In the genomic region with DNA sequence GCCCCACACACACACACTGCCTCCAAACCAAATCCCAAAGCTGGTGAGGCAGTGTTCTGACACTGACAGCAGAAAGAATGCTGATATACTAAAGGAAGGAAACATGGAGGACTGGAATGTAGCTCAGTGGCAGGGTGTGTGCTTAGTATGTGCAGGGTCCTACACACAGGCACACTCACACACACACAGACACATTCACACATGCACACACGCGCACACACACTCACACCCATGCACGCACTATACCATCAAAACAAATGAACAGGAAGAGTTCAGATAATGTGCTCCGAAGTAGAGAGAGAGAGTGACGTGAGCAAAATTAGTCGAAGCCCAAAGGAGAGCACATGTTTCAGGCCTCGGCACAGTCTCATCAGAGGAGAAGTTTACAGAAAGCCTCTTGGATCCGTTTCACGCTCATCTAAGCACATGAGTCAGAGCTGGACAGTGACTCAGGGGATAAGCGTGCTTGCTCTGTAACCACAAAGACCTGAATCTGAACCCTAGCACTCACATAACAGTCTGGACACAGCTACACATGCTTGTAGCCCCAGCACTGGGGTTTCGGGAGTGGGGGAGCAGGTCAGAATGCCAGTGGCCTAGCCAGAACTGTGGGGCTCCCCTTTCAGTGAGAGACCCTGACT, we compare ENCODE assay signal across 9 mouse cellular contexts.
DNase-seq lines count a peak whose midpoint lies in the region; ATAC-seq and TF ChIP-seq lines count a peak whose summit lies in the region.
"Had no signal": no experiment of that assay in that cellular context is flagged by ENCODE, and none has a peak within 500 bp of the region (broad histone marks: within the 10 kb centered on the region; RNA-seq: fewer than 3 reads in every experiment).

No protein-coding gene starts in this region.

- H3K27me3 ChIP-seq in heart, adult 2 months (ENCODE audit: control insufficient read depth, insufficient read depth, low read length), result no peaks in the 10 kb centered on the region
- no peaks in the 10 kb centered on the region for H3K27me3 ChIP-seq in stomach, embryonic 15.5 days (replicated peaks)
- H3K27me3 ChIP-seq in midbrain, embryonic 14.5 days (ENCODE audit: control insufficient read depth, insufficient read depth, low read length), result no peaks in the 10 kb centered on the region

- no peak for TF ChIP-seq CTCF in heart, adult 2 months (IDR thresholded peaks at IDR 0.05)

- no peak for DNase-seq in heart, adult 2 months
- DNase-seq in heart, postnatal 4 days, result no peak
- DNase-seq in retina, embryonic 14.5 days (ENCODE audit: low spot score), result peak; percentile 13
- DNase-seq in retina, postnatal 1 day, result no peak
- DNase-seq in brain, adult 2 months (ENCODE audit: low read depth, low spot score), result peak; percentile 61
- no peak for DNase-seq in midbrain, embryonic 14.5 days
- DNase-seq in cerebellum, adult 9-10 months, result no peak

- H3K9ac ChIP-seq in heart, adult 2 months (ENCODE audit: low read depth, low read length), result no peak overlapping the region
- no peak overlapping the region for H3K9ac ChIP-seq in stomach, embryonic 15.5 days
- no peak overlapping the region for H3K9ac ChIP-seq in midbrain, embryonic 14.5 days (replicated peaks; ENCODE audit: low read length)
- H3K9ac ChIP-seq: hindbrain, embryonic 14.5 days had no signal

- peak; percentile 31; the same call in 1 of the 2 replicates for ATAC-seq in stomach, embryonic 15.5 days (ENCODE audit: insufficient read depth, low FRiP score, low read depth)
- ATAC-seq in midbrain, embryonic 14.5 days (ENCODE audit: low FRiP score, low TSS enrichment), result no peak

- WGBS in heart, adult 2 months, result 59% methylated on average over 11 of the region's 11 CpGs
- 69% methylated on average over 11 of the region's 11 CpGs for WGBS in stomach, embryonic 15.5 days
- 91% methylated on average over 11 of the region's 11 CpGs for WGBS in midbrain, embryonic 14.5 days

- peaks cover 2% of the 10 kb centered on the region for H3K4me1 ChIP-seq in heart, adult 2 months (ENCODE audit: control insufficient read depth, insufficient read depth, low read length)
- H3K4me1 ChIP-seq in stomach, embryonic 15.5 days, result no peaks in the 10 kb centered on the region
- H3K4me1 ChIP-seq in midbrain, embryonic 14.5 days (ENCODE audit: control insufficient read depth, insufficient read depth, low read length), result no peaks in the 10 kb centered on the region

- no peaks in the 10 kb centered on the region for H3K9me3 ChIP-seq in stomach, embryonic 15.5 days
- no peaks in the 10 kb centered on the region for H3K9me3 ChIP-seq in midbrain, embryonic 14.5 days (ENCODE audit: control insufficient read depth, low read length)

- intact Hi-C loops in heart, adult 2 months (cut with DNase I), result no loop called here

- TF ChIP-seq EP300 in heart, adult 2 months (IDR thresholded peaks at IDR 0.05; ENCODE audit: insufficient read depth, low read depth, low read length), result 0 out of 2 replicates have a peak, but pooled peaks have one; percentile 19

- H3K4me2 ChIP-seq in stomach, embryonic 15.5 days, result no peak overlapping the region
- H3K4me2 ChIP-seq in midbrain, embryonic 14.5 days (ENCODE audit: low read length), result no peak overlapping the region
- H3K4me2 ChIP-seq: hindbrain, embryonic 14.5 days had no signal

- H3K4me3 ChIP-seq in heart, adult 2 months, result no peak overlapping the region
- no peak overlapping the region for H3K4me3 ChIP-seq in stomach, embryonic 15.5 days (replicated peaks)
- no peak overlapping the region for H3K4me3 ChIP-seq in midbrain, embryonic 14.5 days (replicated peaks; ENCODE audit: low read depth, low read length)

- H3K27ac ChIP-seq in heart, adult 2 months, result no peak overlapping the region
- H3K27ac ChIP-seq in stomach, embryonic 15.5 days, result 0 out of 2 replicates have a peak overlapping the region, but pooled peaks have one; percentile 12
- no peak overlapping the region for H3K27ac ChIP-seq in midbrain, embryonic 14.5 days (replicated peaks; ENCODE audit: low read depth, low read length)
- H3K27ac ChIP-seq: hindbrain, embryonic 14.5 days had no signal

- no peaks in the 10 kb centered on the region; the same call in 1 of the 2 replicates for H3K36me3 ChIP-seq in heart, adult 2 months (ENCODE audit: control insufficient read depth, insufficient read depth, low read length)
- no peaks in the 10 kb centered on the region for H3K36me3 ChIP-seq in stomach, embryonic 15.5 days
- H3K36me3 ChIP-seq in midbrain, embryonic 14.5 days (ENCODE audit: control insufficient read depth, insufficient read depth, low read length), result no peaks in the 10 kb centered on the region

- no peak for TF ChIP-seq POLR2A in heart, adult 2 months (IDR thresholded peaks at IDR 0.05; ENCODE audit: insufficient read depth, low read depth, low read length)

- no peaks in the 10 kb centered on the region for H3K79me2 ChIP-seq in heart, adult 2 months (replicated peaks; ENCODE audit: control insufficient read depth, insufficient read depth, low read length)

Comparison
In these comparisons a context has a peak if more than half of its experiments do, and no peak if none do; other contexts are left out.
1. DNase-seq: peak in retina, embryonic 14.5 days (single experiment) and brain, adult 2 months (single experiment); none in heart, adult 2 months (0 of 2), heart, postnatal 4 days (single experiment), retina, postnatal 1 day (single experiment), midbrain, embryonic 14.5 days (single experiment) and cerebellum, adult 9-10 months (single experiment).